Mouse (Mus musculus) heart, embryonic 15.5 days (tissue): ENCODE results near the gene Trnt1. TPM values are rescaled to one million over a fixed set of nuclear protein-coding genes. Genes with fewer than 3 reads are reported as not detected.
A peak's percentile ranks its signal among the peaks of the same experiment; 100 is the strongest.

ENCODE experiments used
- ATAC-seq: fragments of 200-750 bp; cut with Nextera tagmentation; replicated peaks from 2 replicates; pipeline ENCODE4 v1.8.0; 2017; ENCODE audit warnings: low read depth, moderate TSS enrichment; ENCODE audit not compliant: insufficient number of reproducible peaks, insufficient read depth, low FRiP score
- H3K27ac ChIP-seq: fragments of 300-500 bp; sonication (generic); 2 replicates; pipeline ENCODE4 v1.5.1; 2015; ENCODE audit warnings: mild to moderate bottlenecking, inconsistent platforms
- H3K27me3 ChIP-seq: fragments of 300-500 bp; sonication (generic); 2 replicates; pipeline ENCODE4 v1.6.1; 2015; ENCODE audit warnings: inconsistent platforms
- H3K36me3 ChIP-seq: fragments of 300-500 bp; sonication (generic); 2 replicates; pipeline ENCODE4 v1.6.1; 2015; ENCODE audit warnings: mild to moderate bottlenecking, inconsistent platforms
- H3K4me1 ChIP-seq: fragments of 300-500 bp; sonication (generic); replicated peaks from 2 replicates; pipeline ENCODE4 v1.6.1; 2015; ENCODE audit warnings: inconsistent platforms
- H3K4me2 ChIP-seq: fragments of 300-500 bp; sonication (generic); 2 replicates; pipeline ENCODE4 v1.6.1; 2015; ENCODE audit warnings: inconsistent platforms, mild to moderate bottlenecking, moderate library complexity
- H3K4me3 ChIP-seq: fragments of 300-500 bp; sonication (generic); 2 replicates; pipeline ENCODE4 v1.5.1; 2015; ENCODE audit warnings: mild to moderate bottlenecking, inconsistent platforms
- H3K9ac ChIP-seq: fragments of 300-500 bp; sonication (generic); 2 replicates; pipeline ENCODE4 v1.6.1; 2015; ENCODE audit warnings: mild to moderate bottlenecking, inconsistent platforms
- H3K9me3 ChIP-seq: fragments of 300-500 bp; sonication (generic); replicated peaks from 2 replicates; pipeline ENCODE4 v1.6.1; 2016; ENCODE audit warnings: inconsistent platforms
- whole genome bisulfite sequencing: fragments of 180-500 bp; shearing (Covaris S2); methylation state at CpG from one replicate; pipeline ENCODE4 v1.1.7; 2015; ENCODE audit warnings: mixed read lengths; 5-methylcytosine and 5-hydroxymethylcytosine counted together
- polyA plus RNA-seq: library from polyadenylated mRNA; unstranded; fragments of >200 nt; fragmentation: Nextera tagmentation; extraction: Ambion mirVana; gene quantifications from 2 replicates; pipeline ENCODE4 v1.2.1, GENCODE M21; 2015

The Trnt1 gene
- 40.9 and 43.0 TPM in 2 replicates for polyA plus RNA-seq

- H3K4me2 ChIP-seq, result peak within 1 kb of the TSS; percentile 92
- H3K4me3 ChIP-seq, result peak within 1 kb of the TSS; percentile 92
- no peaks in the 10 kb centered on the region for H3K9me3 ChIP-seq
- peaks cover 16% of the 10 kb centered on the region for H3K36me3 ChIP-seq
- peak within 1 kb of the TSS; percentile 64 for H3K27ac ChIP-seq
- WGBS, result 9% methylated on average over 35 of the region's 35 CpGs
- peaks cover 11% of the 10 kb centered on the region for H3K4me1 ChIP-seq
- ATAC-seq, result peak; percentile 99
- no peaks in the 10 kb centered on the region for H3K27me3 ChIP-seq
- H3K9ac ChIP-seq, result peak within 1 kb of the TSS; percentile 75
Measured at GRCm38 (mm10) chr6:106768640-106769289, at the start of gene Trnt1. Gene Trnt1 (plus strand): TSS chr6:106769120.

- Histone ChIP-seq H3K9ac (no peak overlapping the region), H3K4me1 (no peaks in the 10 kb centered on the region), H3K27me3 (no peaks in the 10 kb centered on the region; the same call in 1 of the 2 replicates), H3K36me3 (no peaks in the 10 kb centered on the region), H3K9me3 (no peaks in the 10 kb centered on the region), H3K27ac (no peak overlapping the region), H3K4me2 (no peak overlapping the region), H3K4me3 (no peak overlapping the region)
- ATAC-seq, result no peak
- WGBS, result 66% methylated on average over 4 of the region's 4 CpGs
Measured at GRCm38 (mm10) chr6:106725642-106726041, 43.3 kb upstream of the Trnt1 start.

- Histone ChIP-seq H3K9me3 (no peaks in the 10 kb centered on the region), H3K27me3 (no peaks in the 10 kb centered on the region; the same call in 1 of the 2 replicates), H3K9ac (no peak overlapping the region), H3K36me3 (no peaks in the 10 kb centered on the region), H3K4me2 (no peak overlapping the region), H3K27ac (no peak overlapping the region), H3K4me1 (no peaks in the 10 kb centered on the region), H3K4me3 (no peak overlapping the region)
- no peak for ATAC-seq
- 61% methylated on average over 6 of the region's 6 CpGs for WGBS
Measured at GRCm38 (mm10) chr6:106726078-106726477, 42.8 kb upstream of the Trnt1 start.

GRCm38 (mm10) chr6:106727703-106728102 lies 41.2 kb upstream of the Trnt1 start:
- no peaks in the 10 kb centered on the region for H3K36me3 ChIP-seq
- H3K4me2 ChIP-seq, result no peak overlapping the region
- H3K4me1 ChIP-seq, result no peaks in the 10 kb centered on the region
- no peak overlapping the region for H3K4me3 ChIP-seq
- WGBS, result 50% methylated on average over 1 of the region's 1 CpGs
- no peak overlapping the region for H3K27ac ChIP-seq
- H3K9me3 ChIP-seq, result no peaks in the 10 kb centered on the region
- no peak overlapping the region for H3K9ac ChIP-seq
- no peak for ATAC-seq
- no peaks in the 10 kb centered on the region; the same call in 1 of the 2 replicates for H3K27me3 ChIP-seq

GRCm38 (mm10) chr6:106729682-106730314 lies 39.1 kb upstream of the Trnt1 start:
- Histone ChIP-seq H3K36me3 (no peaks in the 10 kb centered on the region), H3K9me3 (no peaks in the 10 kb centered on the region), H3K4me1 (no peaks in the 10 kb centered on the region), H3K27me3 (no peaks in the 10 kb centered on the region), H3K27ac (no peak overlapping the region), H3K4me3 (no peak overlapping the region), H3K4me2 (no peak overlapping the region), H3K9ac (no peak overlapping the region)
- no peak for ATAC-seq
- 71% methylated on average over 4 of the region's 4 CpGs for WGBS

- Histone ChIP-seq H3K4me2 (no peak overlapping the region), H3K4me3 (no peak overlapping the region), H3K27me3 (no peaks in the 10 kb centered on the region), H3K4me1 (no peaks in the 10 kb centered on the region), H3K27ac (no peak overlapping the region), H3K9me3 (no peaks in the 10 kb centered on the region), H3K9ac (no peak overlapping the region), H3K36me3 (no peaks in the 10 kb centered on the region)
- ATAC-seq, result no peak
- WGBS, result 61% methylated on average over 4 of the region's 4 CpGs
Measured at GRCm38 (mm10) chr6:106732563-106732962, 36.4 kb upstream of the Trnt1 start.

- H3K4me1 ChIP-seq, result no peaks in the 10 kb centered on the region
- H3K4me3 ChIP-seq, result no peak overlapping the region
- no peak overlapping the region for H3K9ac ChIP-seq
- WGBS, result 64% methylated on average over 3 of the region's 3 CpGs
- H3K27ac ChIP-seq, result no peak overlapping the region
- no peaks in the 10 kb centered on the region for H3K9me3 ChIP-seq
- ATAC-seq, result no peak
- no peak overlapping the region for H3K4me2 ChIP-seq
- no peaks in the 10 kb centered on the region for H3K36me3 ChIP-seq
- H3K27me3 ChIP-seq, result no peaks in the 10 kb centered on the region
Measured at GRCm38 (mm10) chr6:106738229-106738628, 30.7 kb upstream of the Trnt1 start.

DNA sequence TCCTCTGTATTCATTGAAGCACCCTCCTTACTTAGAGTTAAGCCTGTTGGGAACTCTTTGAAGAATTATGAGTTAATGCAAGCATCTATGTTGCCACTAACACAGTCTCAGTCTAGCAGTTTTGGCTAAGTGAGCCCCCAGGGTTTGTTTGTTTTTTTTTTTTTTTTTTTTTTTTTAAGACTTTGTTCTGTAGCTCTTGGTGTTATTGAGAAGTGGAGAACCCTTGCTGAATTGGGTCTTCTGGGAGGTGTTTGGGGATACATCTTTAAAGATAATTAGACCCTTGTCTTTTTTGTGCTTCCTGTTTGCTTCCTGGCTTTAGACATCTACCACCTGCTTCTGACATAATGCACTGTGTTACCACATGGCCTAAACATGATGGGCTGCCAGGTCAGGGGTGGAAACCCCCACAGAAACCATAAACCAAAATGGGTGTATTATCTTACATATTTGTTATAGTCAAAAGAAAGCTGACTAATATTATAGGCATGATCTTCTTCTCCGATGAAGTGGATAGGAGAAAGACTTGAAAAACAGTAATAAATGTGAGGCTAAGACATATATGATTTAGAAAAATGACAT lies 28.6 kb upstream of the Trnt1 start:
- H3K9me3 ChIP-seq, result no peaks in the 10 kb centered on the region
- no peaks in the 10 kb centered on the region for H3K27me3 ChIP-seq
- H3K36me3 ChIP-seq, result no peaks in the 10 kb centered on the region
- 79% methylated on average over 1 of the region's 1 CpGs for WGBS
- no peak overlapping the region for H3K9ac ChIP-seq
- no peak for ATAC-seq
- no peak overlapping the region for H3K4me2 ChIP-seq
- H3K4me1 ChIP-seq, result no peaks in the 10 kb centered on the region
- no peak overlapping the region for H3K4me3 ChIP-seq
- H3K27ac ChIP-seq, result no peak overlapping the region

DNA sequence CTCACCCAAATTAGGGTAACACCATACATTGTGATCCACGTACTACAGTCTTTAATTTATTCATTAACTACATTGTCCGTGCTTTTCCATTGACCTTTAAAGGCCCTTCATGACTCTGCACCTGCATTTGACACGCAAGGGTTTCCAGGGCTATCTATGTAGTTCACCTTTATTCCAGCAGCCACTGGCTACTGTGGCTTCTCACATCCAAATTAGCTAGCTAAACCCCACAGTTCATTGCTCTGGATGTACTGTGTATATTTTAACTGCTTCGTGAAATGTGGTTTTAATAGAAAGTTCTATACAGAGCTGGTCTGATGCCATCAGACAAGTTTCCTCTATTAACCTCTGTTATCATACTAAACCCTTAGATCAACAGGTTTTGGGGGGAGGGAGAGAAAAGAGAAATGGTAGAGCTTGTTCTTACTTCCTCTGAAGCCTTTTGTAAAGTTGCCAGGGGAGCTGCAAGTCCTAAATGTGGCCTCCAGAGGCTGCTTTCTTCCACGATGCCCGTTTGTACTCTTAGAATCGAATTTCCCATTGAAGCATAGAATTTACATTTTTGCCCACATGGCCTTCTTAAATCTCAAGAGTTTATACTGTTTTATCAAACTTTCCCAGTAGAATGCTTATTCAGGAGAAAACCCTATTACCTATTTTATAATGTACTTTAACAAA lies 25.2 kb upstream of the Trnt1 start:
- H3K27ac ChIP-seq, result no peak overlapping the region
- 73% methylated on average over 7 of the region's 7 CpGs for WGBS
- no peaks in the 10 kb centered on the region for H3K4me1 ChIP-seq
- H3K4me2 ChIP-seq, result no peak overlapping the region
- no peaks in the 10 kb centered on the region for H3K27me3 ChIP-seq
- H3K4me3 ChIP-seq, result no peak overlapping the region
- ATAC-seq, result no peak
- H3K36me3 ChIP-seq, result no peaks in the 10 kb centered on the region
- no peak overlapping the region for H3K9ac ChIP-seq
- no peaks in the 10 kb centered on the region for H3K9me3 ChIP-seq

- no peaks in the 10 kb centered on the region for H3K27me3 ChIP-seq
- H3K36me3 ChIP-seq, result no peaks in the 10 kb centered on the region
- H3K9me3 ChIP-seq, result no peaks in the 10 kb centered on the region
- ATAC-seq, result no peak
- no peak overlapping the region for H3K4me3 ChIP-seq
- H3K27ac ChIP-seq, result no peak overlapping the region
- WGBS, result 67% methylated on average over 7 of the region's 7 CpGs
- no peaks in the 10 kb centered on the region for H3K4me1 ChIP-seq
- no peak overlapping the region for H3K4me2 ChIP-seq
- H3K9ac ChIP-seq, result no peak overlapping the region
Measured at GRCm38 (mm10) chr6:106745673-106746394, 23.1 kb upstream of the Trnt1 start.

- Histone ChIP-seq H3K36me3 (no peaks in the 10 kb centered on the region), H3K9me3 (no peaks in the 10 kb centered on the region), H3K4me2 (no peak overlapping the region), H3K27ac (no peak overlapping the region), H3K4me1 (no peaks in the 10 kb centered on the region), H3K4me3 (no peak overlapping the region), H3K27me3 (no peaks in the 10 kb centered on the region), H3K9ac (no peak overlapping the region)
- no peak for ATAC-seq
- WGBS, result 83% methylated on average over 5 of the region's 5 CpGs
Measured at GRCm38 (mm10) chr6:106747251-106747650, 21.7 kb upstream of the Trnt1 start.
